Mouse (Mus musculus): ENCODE measurements around the gene Ltb4r2. TPM values are rescaled to one million over a fixed set of nuclear protein-coding genes. Genes with fewer than 3 reads are reported as not detected.

Gene Ltb4r2
- polyA plus RNA-seq, 1 experiment from 2014 or later, result 0.41 TPM

DNA sequence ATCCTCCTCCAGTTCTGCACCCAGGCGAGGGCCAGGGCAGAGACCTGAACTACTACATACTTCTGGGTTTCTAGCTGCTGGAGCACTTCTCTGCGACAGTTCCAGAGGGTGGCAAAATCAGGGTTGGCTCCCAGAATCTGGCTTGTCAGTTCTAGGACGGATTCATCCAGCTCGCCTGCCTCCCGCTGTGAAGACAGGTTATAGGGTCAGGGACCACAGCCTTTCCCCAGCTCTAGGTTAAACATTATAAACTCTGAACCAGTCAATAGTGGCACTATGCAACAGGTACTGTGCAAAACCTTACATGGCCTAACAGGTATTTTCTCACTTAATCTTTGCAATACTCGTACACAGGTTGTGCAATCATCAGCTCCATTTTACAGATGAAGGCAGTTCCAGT lies 40.2 kb upstream of the Ltb4r2 start:
- no peaks in the 10 kb centered on the region for H3K27me3 ChIP-seq (ENCODE audit: insufficient read depth, low read length)
- ATAC-seq (ENCODE audit: low FRiP score, low TSS enrichment), result peak; percentile 24; the same call in 1 of the 2 replicates
- peaks cover 10% of the 10 kb centered on the region for H3K4me1 ChIP-seq (ENCODE audit: insufficient read depth, low read length)
- peaks cover 17% of the 10 kb centered on the region; the same call in 1 of the 2 replicates for H3K36me3 ChIP-seq (ENCODE audit: insufficient read depth, low read length)
- no peaks in the 10 kb centered on the region for H3K9me3 ChIP-seq (ENCODE audit: low read length)
- H3K4me3 ChIP-seq (ENCODE audit: low read length), result peak overlapping the region; percentile 82
- peak overlapping the region; percentile 84; the same call in 1 of the 2 replicates for H3K9ac ChIP-seq (replicated peaks; ENCODE audit: low read length)
- H3K27ac ChIP-seq (ENCODE audit: low read length), result peak overlapping the region; percentile 92
- 76% methylated on average over 6 of the region's 6 CpGs for WGBS
- peak overlapping the region; percentile 58 for H3K4me2 ChIP-seq (replicated peaks; ENCODE audit: low read depth, low read length)

DNA sequence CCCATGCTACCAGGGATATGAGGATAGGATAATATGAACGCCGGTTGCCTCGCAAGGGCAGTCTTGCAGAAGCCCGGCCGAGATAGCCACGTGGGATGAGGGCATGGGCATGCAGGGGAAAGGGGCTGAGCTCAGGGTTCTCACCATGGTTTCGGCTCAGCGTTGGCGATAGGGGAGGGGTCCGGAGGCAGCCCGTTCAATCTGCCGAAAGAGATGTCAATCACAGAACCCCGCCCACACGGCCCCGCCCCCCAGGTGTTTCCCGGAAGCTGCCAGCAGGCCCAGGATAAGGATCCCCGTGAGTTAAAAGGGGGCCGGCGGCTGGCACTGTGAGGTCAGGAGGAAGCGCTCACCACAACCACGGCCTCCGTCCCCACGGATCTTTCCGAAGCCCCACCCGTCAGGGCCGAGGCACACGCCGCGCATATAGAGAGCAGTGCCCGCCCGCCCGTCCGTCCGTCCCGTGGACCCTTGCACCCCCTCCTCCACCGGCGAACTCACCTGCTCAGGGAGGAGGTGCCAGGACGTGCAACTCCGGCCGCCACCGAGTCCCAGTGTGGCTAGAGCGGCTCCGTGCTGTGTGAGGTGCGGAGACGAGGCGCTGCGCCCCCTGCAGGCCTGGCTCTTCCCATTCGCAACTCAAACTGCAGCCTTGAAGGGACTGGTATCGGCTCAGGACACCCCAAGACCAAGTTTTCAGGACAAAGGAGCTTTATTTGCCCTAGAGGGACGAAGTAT lies 39.4 kb upstream of the Ltb4r2 start, which contains the start of gene Rabggta:
Gene Rabggta (minus strand): TSS at position 564 of the 738 bp plus-strand sequence.
- WGBS, result under 1% methylated on average over 50 of the region's 50 CpGs

DNA sequence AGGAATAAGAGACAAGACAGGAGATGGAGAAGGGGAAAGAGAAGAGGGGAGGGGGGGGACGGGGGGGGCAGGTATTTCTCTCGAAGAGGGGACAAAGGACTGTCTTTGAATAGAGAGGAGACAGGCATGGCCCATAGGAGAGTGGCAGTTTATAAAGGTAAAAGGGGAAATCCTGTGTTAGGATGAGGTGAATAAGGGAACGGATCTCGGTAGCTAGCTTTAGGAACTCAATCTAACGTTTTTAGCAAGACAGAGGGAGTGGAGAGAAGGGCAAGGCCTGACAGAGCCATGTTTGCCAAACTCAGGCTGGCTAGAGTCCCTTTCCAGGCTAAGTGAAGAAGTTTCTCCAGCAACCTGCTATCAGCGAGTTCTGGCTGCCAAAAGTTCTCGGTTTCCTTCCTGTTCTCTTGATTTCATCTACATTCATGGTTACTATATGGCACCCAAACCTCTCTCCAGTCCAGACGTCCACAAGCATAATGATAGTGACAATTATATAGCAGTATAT lies 38.7 kb upstream of the Ltb4r2 start:
- H3K4me1 ChIP-seq (ENCODE audit: insufficient read depth, low read length), result peaks cover 10% of the 10 kb centered on the region
- no peak overlapping the region for H3K27ac ChIP-seq (ENCODE audit: low read length)
- peaks cover 17% of the 10 kb centered on the region; the same call in 1 of the 2 replicates for H3K36me3 ChIP-seq (ENCODE audit: insufficient read depth, low read length)
- no peak for ATAC-seq (ENCODE audit: low FRiP score, low TSS enrichment)
- H3K4me3 ChIP-seq (ENCODE audit: low read length), result peak overlapping the region; percentile 82
- peak overlapping the region; percentile 58 for H3K4me2 ChIP-seq (replicated peaks; ENCODE audit: low read depth, low read length)
- 48% methylated on average over 8 of the region's 8 CpGs for WGBS
- H3K9ac ChIP-seq (replicated peaks; ENCODE audit: low read length), result peak overlapping the region; percentile 84; the same call in 1 of the 2 replicates
- no peaks in the 10 kb centered on the region for H3K27me3 ChIP-seq (ENCODE audit: insufficient read depth, low read length)
- H3K9me3 ChIP-seq (ENCODE audit: low read length), result no peaks in the 10 kb centered on the region

More for the DNA sequence above, 39.4 kb upstream of the Ltb4r2 start, which contains the start of gene Rabggta:
- Histone ChIP-seq H3K4me3 (ENCODE audit: low read length) (peak within 1 kb of the TSS; percentile 82), H3K9ac (replicated peaks; ENCODE audit: low read length) (peak within 1 kb of the TSS; percentile 84), H3K36me3 (ENCODE audit: insufficient read depth, low read length) (peaks cover 17% of the 10 kb centered on the region; the same call in 1 of the 2 replicates), H3K27ac (ENCODE audit: low read length) (peak within 1 kb of the TSS; percentile 92), H3K4me2 (replicated peaks; ENCODE audit: low read depth, low read length) (peak within 1 kb of the TSS; percentile 58), H3K4me1 (ENCODE audit: insufficient read depth, low read length) (peaks cover 10% of the 10 kb centered on the region), H3K9me3 (ENCODE audit: low read length) (no peaks in the 10 kb centered on the region), H3K27me3 (ENCODE audit: insufficient read depth, low read length) (no peaks in the 10 kb centered on the region)
- peak; percentile 97 for ATAC-seq (ENCODE audit: low FRiP score, low TSS enrichment)

DNA sequence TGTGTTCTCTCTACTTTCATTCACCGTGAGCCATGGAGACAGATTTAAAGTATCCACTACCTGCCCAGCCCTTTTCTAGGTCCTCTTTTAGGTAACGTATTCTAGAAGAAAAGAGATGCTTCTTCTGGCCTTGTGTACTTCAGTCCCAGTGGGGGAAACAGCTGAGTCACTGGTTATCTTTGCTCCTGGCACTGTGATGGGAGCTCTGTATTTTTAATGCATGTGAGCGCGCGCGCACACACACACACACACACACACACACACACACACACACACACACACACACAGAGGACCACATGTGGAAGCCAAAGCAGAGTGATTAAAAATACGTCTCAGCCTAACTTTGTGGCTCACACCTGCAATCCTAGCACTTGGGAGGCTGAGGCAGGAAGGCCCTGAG lies 37.8 kb upstream of the Ltb4r2 start:
- Histone ChIP-seq H3K4me1 (ENCODE audit: insufficient read depth, low read length) (peaks cover 10% of the 10 kb centered on the region), H3K9me3 (ENCODE audit: low read length) (no peaks in the 10 kb centered on the region), H3K27ac (ENCODE audit: low read length) (no peak overlapping the region), H3K9ac (replicated peaks; ENCODE audit: low read length) (no peak overlapping the region), H3K36me3 (ENCODE audit: insufficient read depth, low read length) (peaks cover 13% of the 10 kb centered on the region; the same call in 1 of the 2 replicates), H3K4me2 (replicated peaks; ENCODE audit: low read depth, low read length) (no peak overlapping the region), H3K27me3 (ENCODE audit: insufficient read depth, low read length) (no peaks in the 10 kb centered on the region), H3K4me3 (ENCODE audit: low read length) (no peak overlapping the region)
- 92% methylated on average over 7 of the region's 7 CpGs for WGBS
- ATAC-seq (ENCODE audit: low FRiP score, low TSS enrichment), result no peak

DNA sequence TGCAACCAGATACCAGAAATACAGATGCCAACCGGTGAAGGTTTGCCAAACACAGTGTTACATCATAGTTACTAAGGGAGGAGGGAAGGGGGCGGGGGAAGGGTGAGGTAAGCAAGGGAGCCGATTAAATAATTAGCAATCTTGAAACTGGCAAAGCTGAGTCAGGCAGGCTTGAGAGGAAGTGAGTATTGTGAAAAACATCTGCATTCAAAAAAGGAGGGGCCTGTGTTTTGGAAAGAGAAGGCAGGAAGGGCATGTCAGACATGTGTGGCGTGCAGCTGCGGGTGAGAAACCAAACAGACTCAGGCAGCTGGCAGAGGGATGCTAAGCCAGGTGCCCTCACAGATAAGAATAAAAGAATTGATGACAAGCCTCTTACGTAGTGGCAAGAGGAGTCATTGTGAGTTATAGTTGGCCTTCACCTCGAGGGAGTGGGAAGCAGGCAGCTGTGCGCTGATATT lies 36.8 kb upstream of the Ltb4r2 start:
- H3K9ac ChIP-seq (replicated peaks; ENCODE audit: low read length), result 0 out of 2 replicates have a peak overlapping the region, but pooled peaks have one; percentile 16
- WGBS, result 54% methylated on average over 8 of the region's 8 CpGs
- no peaks in the 10 kb centered on the region for H3K27me3 ChIP-seq (ENCODE audit: insufficient read depth, low read length)
- H3K4me3 ChIP-seq (ENCODE audit: low read length), result no peak overlapping the region
- H3K27ac ChIP-seq (ENCODE audit: low read length), result no peak overlapping the region
- 0 out of 2 replicates have a peak, but pooled peaks cover 7% of the 10 kb centered on the region for H3K36me3 ChIP-seq (ENCODE audit: insufficient read depth, low read length)
- no peak for ATAC-seq (ENCODE audit: low FRiP score, low TSS enrichment)
- H3K4me2 ChIP-seq (replicated peaks; ENCODE audit: low read depth, low read length), result no peak overlapping the region
- H3K4me1 ChIP-seq (ENCODE audit: insufficient read depth, low read length), result peaks cover 10% of the 10 kb centered on the region
- H3K9me3 ChIP-seq (ENCODE audit: low read length), result no peaks in the 10 kb centered on the region

DNA sequence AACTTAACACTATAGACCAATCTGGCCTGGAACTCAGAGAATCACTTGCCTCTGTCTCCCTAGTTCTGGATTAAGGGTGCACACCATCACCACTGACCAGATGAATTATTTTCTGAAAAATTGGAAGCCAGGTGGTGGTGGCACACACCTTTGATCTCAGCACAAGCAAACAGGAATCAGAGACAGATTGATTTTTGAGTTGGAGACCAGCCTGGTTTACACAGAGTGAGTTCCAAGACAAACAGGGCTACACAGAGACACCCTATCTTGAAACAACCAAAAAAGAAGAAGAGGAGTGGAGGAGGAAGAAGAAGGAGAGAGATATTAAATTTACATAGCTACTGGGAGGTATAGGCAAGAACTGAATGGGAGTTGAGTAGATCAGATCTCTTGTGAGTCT lies 35.0 kb upstream of the Ltb4r2 start:
- no peaks in the 10 kb centered on the region for H3K36me3 ChIP-seq (ENCODE audit: insufficient read depth, low read length)
- H3K27ac ChIP-seq (ENCODE audit: low read length), result no peak overlapping the region
- ATAC-seq (ENCODE audit: low FRiP score, low TSS enrichment), result no peak
- H3K4me2 ChIP-seq (replicated peaks; ENCODE audit: low read depth, low read length), result no peak overlapping the region
- no peaks in the 10 kb centered on the region for H3K9me3 ChIP-seq (ENCODE audit: low read length)
- peaks cover 5% of the 10 kb centered on the region for H3K4me1 ChIP-seq (ENCODE audit: insufficient read depth, low read length)
- H3K9ac ChIP-seq (replicated peaks; ENCODE audit: low read length), result no peak overlapping the region
- no peak overlapping the region for H3K4me3 ChIP-seq (ENCODE audit: low read length)
- H3K27me3 ChIP-seq (ENCODE audit: insufficient read depth, low read length), result no peaks in the 10 kb centered on the region

DNA sequence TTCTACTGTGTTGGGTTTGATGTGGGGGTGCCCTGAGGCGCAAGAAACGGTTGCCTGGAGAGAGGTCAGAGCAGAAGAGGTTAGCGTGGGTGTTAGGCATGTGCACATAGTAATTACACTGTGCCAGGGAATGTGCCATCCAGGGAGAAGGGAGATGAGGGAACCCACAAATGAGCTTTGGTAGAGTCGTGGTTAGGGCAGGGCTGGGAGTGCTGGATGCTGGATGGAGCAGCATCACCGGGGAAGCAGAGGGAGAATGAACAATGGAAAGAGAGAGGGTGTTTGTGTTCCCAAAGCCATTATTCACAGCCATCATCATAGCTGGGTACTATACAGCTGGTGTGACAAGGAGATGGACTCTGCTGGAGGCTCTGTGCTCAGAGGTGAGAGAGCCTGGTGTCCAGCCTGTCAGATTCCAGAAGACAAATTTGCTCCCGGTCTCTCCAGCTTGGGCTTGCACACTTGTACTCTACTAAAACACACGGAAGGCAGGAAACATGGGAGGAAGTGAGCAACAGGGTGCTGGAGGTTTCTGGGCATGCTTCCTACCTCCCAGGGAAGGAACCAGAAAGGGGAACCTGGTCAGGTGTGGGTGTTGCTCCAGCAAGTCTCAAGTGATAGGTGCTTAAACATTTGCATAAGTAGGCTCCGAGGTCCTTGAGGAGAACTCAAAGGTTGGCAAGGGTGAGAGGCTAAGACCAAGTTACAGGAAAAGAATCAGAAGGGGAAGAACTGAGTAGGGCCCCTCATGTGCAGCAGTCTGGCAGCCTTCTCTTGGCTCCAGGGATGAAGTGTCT lies 33.1 kb upstream of the Ltb4r2 start:
- no peak overlapping the region for H3K4me3 ChIP-seq (ENCODE audit: low read length)
- H3K4me2 ChIP-seq (replicated peaks; ENCODE audit: low read depth, low read length), result no peak overlapping the region
- H3K9ac ChIP-seq (replicated peaks; ENCODE audit: low read length), result no peak overlapping the region
- no peaks in the 10 kb centered on the region for H3K9me3 ChIP-seq (ENCODE audit: low read length)
- no peaks in the 10 kb centered on the region for H3K36me3 ChIP-seq (ENCODE audit: insufficient read depth, low read length)
- ATAC-seq (ENCODE audit: low FRiP score, low TSS enrichment), result no peak
- WGBS, result 67% methylated on average over 8 of the region's 8 CpGs
- H3K27ac ChIP-seq (ENCODE audit: low read length), result no peak overlapping the region
- H3K4me1 ChIP-seq (ENCODE audit: insufficient read depth, low read length), result no peaks in the 10 kb centered on the region
- no peaks in the 10 kb centered on the region for H3K27me3 ChIP-seq (ENCODE audit: insufficient read depth, low read length)

DNA sequence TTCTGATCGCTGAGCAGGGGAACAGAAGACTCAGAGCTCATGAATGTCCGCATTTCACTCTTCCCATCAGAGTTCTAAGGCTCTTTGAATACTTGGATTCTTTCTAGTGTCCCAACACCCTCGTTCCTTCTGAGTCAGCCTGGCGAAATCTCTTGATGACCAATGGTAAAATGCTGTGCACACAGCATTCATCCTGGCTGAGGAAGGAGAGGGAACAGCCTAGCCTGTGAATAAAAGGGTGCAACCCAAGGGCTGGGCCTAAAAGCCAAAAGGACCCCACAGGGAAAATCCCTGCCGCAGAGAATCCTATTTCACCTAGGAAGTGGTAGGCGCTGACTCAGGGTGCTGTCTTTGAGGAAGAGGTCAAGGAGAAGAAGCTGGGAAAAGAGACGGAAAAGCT lies 31.1 kb upstream of the Ltb4r2 start:
- H3K4me3 ChIP-seq (ENCODE audit: low read length), result no peak overlapping the region
- no peak for ATAC-seq (ENCODE audit: low FRiP score, low TSS enrichment)
- no peak overlapping the region for H3K9ac ChIP-seq (replicated peaks; ENCODE audit: low read length)
- WGBS, result 74% methylated on average over 7 of the region's 7 CpGs
- H3K4me1 ChIP-seq (ENCODE audit: insufficient read depth, low read length), result no peaks in the 10 kb centered on the region
- no peak overlapping the region for H3K4me2 ChIP-seq (replicated peaks; ENCODE audit: low read depth, low read length)
- no peaks in the 10 kb centered on the region for H3K9me3 ChIP-seq (ENCODE audit: low read length)
- no peaks in the 10 kb centered on the region for H3K27me3 ChIP-seq (ENCODE audit: insufficient read depth, low read length)
- no peak overlapping the region for H3K27ac ChIP-seq (ENCODE audit: low read length)
- no peaks in the 10 kb centered on the region for H3K36me3 ChIP-seq (ENCODE audit: insufficient read depth, low read length)

DNA sequence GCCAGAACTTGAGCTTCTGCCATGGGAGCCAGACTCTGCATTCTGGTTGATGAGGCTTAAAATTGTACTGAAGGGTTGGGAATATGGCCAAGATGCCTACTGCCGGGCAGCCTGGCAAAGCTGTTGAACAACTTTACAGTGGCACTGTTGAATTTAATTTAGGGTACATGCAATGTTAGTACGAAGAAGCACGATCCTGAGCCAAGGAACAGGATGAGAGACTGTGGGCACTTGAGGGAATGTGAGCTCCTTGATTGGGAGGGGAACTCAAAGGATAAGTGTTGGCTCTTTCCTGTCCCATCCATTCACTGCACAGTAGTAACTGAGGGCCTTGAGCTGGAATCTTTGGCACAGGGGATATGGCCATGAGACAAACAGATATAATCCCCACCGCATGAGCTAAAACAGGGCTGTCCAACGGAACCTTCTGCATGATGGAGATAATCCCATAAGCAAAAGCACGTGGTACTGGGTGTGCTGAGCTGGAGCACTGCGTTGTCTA lies 30.6 kb upstream of the Ltb4r2 start:
- 85% methylated on average over 7 of the region's 7 CpGs for WGBS
- H3K9me3 ChIP-seq (ENCODE audit: low read length), result no peaks in the 10 kb centered on the region
- no peak overlapping the region for H3K9ac ChIP-seq (replicated peaks; ENCODE audit: low read length)
- no peaks in the 10 kb centered on the region for H3K36me3 ChIP-seq (ENCODE audit: insufficient read depth, low read length)
- ATAC-seq (ENCODE audit: low FRiP score, low TSS enrichment), result no peak
- no peaks in the 10 kb centered on the region for H3K4me1 ChIP-seq (ENCODE audit: insufficient read depth, low read length)
- no peak overlapping the region for H3K27ac ChIP-seq (ENCODE audit: low read length)
- no peak overlapping the region for H3K4me2 ChIP-seq (replicated peaks; ENCODE audit: low read depth, low read length)
- H3K4me3 ChIP-seq (ENCODE audit: low read length), result no peak overlapping the region
- no peaks in the 10 kb centered on the region for H3K27me3 ChIP-seq (ENCODE audit: insufficient read depth, low read length)
